Mouse (Mus musculus): ENCODE measurements around the gene Gm5129. TPM values are rescaled to one million over a fixed set of nuclear protein-coding genes. Genes with fewer than 3 reads are reported as not detected.

Gene Gm5129
- polyA plus RNA-seq, 1 experiment from 2014 or later: not detected

- no peak overlapping the region for H3K4me3 ChIP-seq
- H3K9ac ChIP-seq: no peak overlapping the region
- H3K27me3 ChIP-seq: no peaks in the 10 kb centered on the region
- H3K9me3 ChIP-seq (replicated peaks): no peaks in the 10 kb centered on the region
- H3K27ac ChIP-seq: no peak overlapping the region
- WGBS: 82% methylated on average over 2 of the region's 2 CpGs
- no peaks in the 10 kb centered on the region for H3K4me1 ChIP-seq (replicated peaks)
- no peaks in the 10 kb centered on the region for H3K36me3 ChIP-seq
- H3K4me2 ChIP-seq: no peak overlapping the region
- ATAC-seq (replicated peaks; ENCODE audit: insufficient number of reproducible peaks, insufficient read depth, low FRiP score, low read depth): no peak
Measured at GRCm38 (mm10) chr5:29725369-29725768, 10.4 kb downstream of the Gm5129 start.

GRCm38 (mm10) chr5:29721159-29721558 lies 14.6 kb downstream of the Gm5129 start:
- no peak for ATAC-seq (replicated peaks; ENCODE audit: insufficient number of reproducible peaks, insufficient read depth, low FRiP score, low read depth)

DNA sequence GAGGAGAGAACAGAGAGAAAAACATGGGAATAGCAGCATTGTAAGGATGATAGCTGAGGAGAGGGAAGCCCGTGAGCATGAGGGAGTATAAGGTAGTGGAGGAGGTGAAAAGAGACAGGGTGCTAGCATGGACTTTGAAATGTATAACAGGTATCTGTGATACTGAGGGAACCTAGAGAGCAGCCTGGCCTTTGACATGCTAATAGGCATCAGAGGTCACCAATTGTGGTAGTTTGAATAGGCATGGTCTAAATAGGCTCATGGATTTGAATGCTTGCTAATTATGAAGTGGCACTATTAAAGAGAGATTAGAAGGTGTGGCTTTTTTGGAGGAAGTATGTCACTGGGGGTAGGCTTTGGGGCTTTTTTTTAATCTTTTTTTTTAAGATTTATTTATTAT lies 22.8 kb downstream of the Gm5129 start:
- no peak for ATAC-seq (replicated peaks; ENCODE audit: insufficient number of reproducible peaks, insufficient read depth, low FRiP score, low read depth)
- H3K36me3 ChIP-seq: no peaks in the 10 kb centered on the region
- H3K4me3 ChIP-seq: no peak overlapping the region
- H3K4me1 ChIP-seq (replicated peaks): no peaks in the 10 kb centered on the region
- H3K4me2 ChIP-seq: no peak overlapping the region
- no peaks in the 10 kb centered on the region for H3K27me3 ChIP-seq
- no peak overlapping the region for H3K27ac ChIP-seq
- H3K9me3 ChIP-seq (replicated peaks): no peaks in the 10 kb centered on the region
- WGBS: 58% methylated on average over 1 of the region's 1 CpGs
- no peak overlapping the region for H3K9ac ChIP-seq

More at GRCm38 (mm10) chr5:29721159-29721558, 14.6 kb downstream of the Gm5129 start:
- H3K4me1 ChIP-seq (replicated peaks): no peaks in the 10 kb centered on the region
- no peak overlapping the region for H3K9ac ChIP-seq
- no peaks in the 10 kb centered on the region for H3K36me3 ChIP-seq
- H3K4me2 ChIP-seq: no peak overlapping the region
- H3K9me3 ChIP-seq (replicated peaks): no peaks in the 10 kb centered on the region
- WGBS: 20% methylated on average over 1 of the region's 1 CpGs
- no peak overlapping the region for H3K4me3 ChIP-seq
- no peaks in the 10 kb centered on the region for H3K27me3 ChIP-seq
- H3K27ac ChIP-seq: no peak overlapping the region

GRCm38 (mm10) chr5:29711631-29712030 lies 24.1 kb downstream of the Gm5129 start:
- H3K27ac ChIP-seq: no peak overlapping the region
- H3K4me2 ChIP-seq: no peak overlapping the region
- H3K27me3 ChIP-seq: no peaks in the 10 kb centered on the region
- H3K9ac ChIP-seq: no peak overlapping the region
- H3K36me3 ChIP-seq: no peaks in the 10 kb centered on the region
- no peak overlapping the region for H3K4me3 ChIP-seq
- ATAC-seq (replicated peaks; ENCODE audit: insufficient number of reproducible peaks, insufficient read depth, low FRiP score, low read depth): no peak
- H3K9me3 ChIP-seq (replicated peaks): no peaks in the 10 kb centered on the region
- no peaks in the 10 kb centered on the region for H3K4me1 ChIP-seq (replicated peaks)

DNA sequence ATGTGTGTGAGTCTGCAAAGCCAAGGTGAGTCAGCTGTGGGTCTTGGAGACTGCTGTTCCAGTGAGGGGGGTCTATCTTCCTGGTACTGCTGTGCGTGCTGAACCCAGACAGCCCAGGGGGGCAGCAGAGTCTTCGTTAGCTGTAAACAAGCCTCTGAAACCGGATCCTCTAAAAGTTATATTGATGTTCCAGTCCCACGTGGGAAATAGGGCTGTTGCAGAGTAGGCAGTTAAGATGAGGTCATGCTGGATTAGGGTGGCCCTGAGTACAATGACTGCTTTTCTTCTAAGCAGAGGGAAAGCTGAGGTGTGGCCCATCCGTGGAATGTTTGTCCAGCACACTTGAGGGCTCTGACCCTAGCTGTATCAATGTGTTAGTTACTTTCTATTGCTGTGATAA lies 27.5 kb downstream of the Gm5129 start:
- Histone ChIP-seq H3K27ac (no peak overlapping the region), H3K4me1 (replicated peaks) (no peaks in the 10 kb centered on the region), H3K9ac (no peak overlapping the region), H3K9me3 (replicated peaks) (no peaks in the 10 kb centered on the region), H3K4me3 (no peak overlapping the region), H3K27me3 (no peaks in the 10 kb centered on the region), H3K36me3 (no peaks in the 10 kb centered on the region), H3K4me2 (no peak overlapping the region)
- WGBS: 28% methylated on average over 5 of the region's 5 CpGs
- no peak for ATAC-seq (replicated peaks; ENCODE audit: insufficient number of reproducible peaks, insufficient read depth, low FRiP score, low read depth)

DNA sequence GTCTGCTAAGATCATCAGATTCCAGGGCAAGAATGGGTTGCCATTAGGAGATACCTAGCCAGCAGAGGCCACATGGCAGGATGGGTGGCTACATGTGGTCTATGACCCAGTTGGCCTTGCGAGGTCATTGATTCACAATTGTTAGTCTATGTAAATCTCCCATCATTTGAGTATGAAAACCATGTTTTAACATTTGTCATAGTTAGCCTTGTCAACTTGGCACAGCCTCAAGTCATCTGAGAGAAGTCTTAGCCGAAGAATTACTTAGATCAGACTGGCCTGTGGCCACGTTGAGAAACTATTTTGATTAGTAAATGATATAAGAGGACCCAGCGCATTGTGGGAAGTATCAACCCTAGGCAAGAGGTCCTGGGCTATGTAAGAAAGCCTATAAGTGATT lies 28.5 kb downstream of the Gm5129 start:
- Histone ChIP-seq H3K9ac (no peak overlapping the region), H3K4me1 (replicated peaks) (no peaks in the 10 kb centered on the region), H3K4me3 (no peak overlapping the region), H3K27ac (no peak overlapping the region), H3K36me3 (no peaks in the 10 kb centered on the region), H3K4me2 (no peak overlapping the region), H3K9me3 (replicated peaks) (no peaks in the 10 kb centered on the region), H3K27me3 (no peaks in the 10 kb centered on the region)
- no peak for ATAC-seq (replicated peaks; ENCODE audit: insufficient number of reproducible peaks, insufficient read depth, low FRiP score, low read depth)
- 72% methylated on average over 4 of the region's 4 CpGs for WGBS

- no peak overlapping the region for H3K27ac ChIP-seq
- no peaks in the 10 kb centered on the region for H3K36me3 ChIP-seq
- H3K9me3 ChIP-seq (replicated peaks): no peaks in the 10 kb centered on the region
- no peak for ATAC-seq (replicated peaks; ENCODE audit: insufficient number of reproducible peaks, insufficient read depth, low FRiP score, low read depth)
- WGBS: 70% methylated on average over 2 of the region's 2 CpGs
- no peak overlapping the region for H3K9ac ChIP-seq
- no peaks in the 10 kb centered on the region for H3K4me1 ChIP-seq (replicated peaks)
- H3K4me2 ChIP-seq: no peak overlapping the region
- H3K27me3 ChIP-seq: no peaks in the 10 kb centered on the region
- H3K4me3 ChIP-seq: no peak overlapping the region
Measured at GRCm38 (mm10) chr5:29699520-29700202, 36.1 kb downstream of the Gm5129 start.

DNA sequence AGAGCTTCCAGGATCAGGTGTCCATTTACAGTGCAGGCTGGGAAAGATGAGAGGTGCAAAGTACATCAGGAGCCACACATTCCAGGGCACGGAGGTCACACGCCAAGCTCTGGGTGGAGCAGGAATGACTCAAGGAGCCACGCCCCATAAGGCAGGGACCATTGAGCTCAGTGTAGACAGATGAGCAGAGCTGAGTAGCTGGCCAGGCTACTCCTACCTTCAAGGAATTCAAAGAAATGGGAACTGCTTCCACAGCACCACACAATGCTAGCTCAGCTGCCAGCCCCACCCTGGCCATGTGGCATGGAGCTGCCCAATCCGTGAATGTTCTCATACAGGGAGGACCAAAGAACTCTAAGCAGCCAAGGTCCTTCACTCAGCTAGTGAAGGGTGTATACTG lies 37.2 kb downstream of the Gm5129 start:
- Histone ChIP-seq H3K4me3 (no peak overlapping the region), H3K9ac (no peak overlapping the region), H3K9me3 (replicated peaks) (no peaks in the 10 kb centered on the region), H3K4me2 (no peak overlapping the region), H3K36me3 (no peaks in the 10 kb centered on the region), H3K4me1 (replicated peaks) (no peaks in the 10 kb centered on the region), H3K27ac (no peak overlapping the region), H3K27me3 (no peaks in the 10 kb centered on the region)
- ATAC-seq (replicated peaks; ENCODE audit: insufficient number of reproducible peaks, insufficient read depth, low FRiP score, low read depth): no peak
- WGBS: 79% methylated on average over 4 of the region's 4 CpGs

DNA sequence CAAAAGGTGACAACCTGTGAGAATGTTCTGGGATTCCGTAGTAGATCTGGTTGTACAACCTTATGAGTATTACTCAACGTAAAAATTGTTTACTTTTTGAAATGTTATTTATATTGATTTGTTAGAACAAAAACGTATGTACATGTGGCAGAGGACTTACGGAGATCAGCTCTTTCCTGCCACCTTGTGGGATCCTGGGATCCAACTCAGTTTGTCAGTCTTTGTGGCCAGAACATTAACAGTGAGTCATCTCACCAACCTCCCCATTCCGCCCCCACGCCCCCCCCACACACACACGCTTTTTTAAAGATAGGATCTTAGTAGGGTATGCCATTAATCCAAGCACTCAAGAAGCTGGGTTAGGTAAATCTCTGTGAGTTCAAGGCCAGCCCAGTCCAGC lies 47.4 kb downstream of the Gm5129 start:
- Histone ChIP-seq H3K36me3 (no peaks in the 10 kb centered on the region), H3K9me3 (replicated peaks) (no peaks in the 10 kb centered on the region), H3K4me1 (replicated peaks) (no peaks in the 10 kb centered on the region), H3K27ac (no peak overlapping the region), H3K4me3 (no peak overlapping the region), H3K9ac (no peak overlapping the region), H3K27me3 (no peaks in the 10 kb centered on the region), H3K4me2 (no peak overlapping the region)
- 51% methylated on average over 7 of the region's 7 CpGs for WGBS
- no peak for ATAC-seq (replicated peaks; ENCODE audit: insufficient number of reproducible peaks, insufficient read depth, low FRiP score, low read depth)

DNA sequence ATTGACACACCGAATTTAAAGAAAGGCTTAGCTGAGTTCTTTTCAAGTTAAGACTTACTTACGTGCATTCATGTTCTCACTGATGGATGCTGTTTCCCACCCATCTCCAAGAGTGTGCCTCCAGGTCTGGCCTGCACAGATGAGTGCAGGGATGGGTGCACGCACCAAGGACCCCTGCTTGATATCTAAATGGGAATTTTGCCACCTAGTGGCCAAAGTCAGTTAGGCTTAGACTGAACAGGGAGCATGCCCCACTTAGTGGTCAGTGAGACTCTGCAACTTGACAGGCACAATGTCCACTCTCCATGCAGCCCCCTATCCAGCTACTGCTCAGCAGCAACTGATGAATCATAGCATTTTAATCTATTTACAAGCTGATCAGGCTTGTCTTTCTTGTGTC lies 48.1 kb downstream of the Gm5129 start:
- ATAC-seq (replicated peaks; ENCODE audit: insufficient number of reproducible peaks, insufficient read depth, low FRiP score, low read depth): no peak
- no peak overlapping the region for H3K9ac ChIP-seq
- H3K4me3 ChIP-seq: no peak overlapping the region
- no peaks in the 10 kb centered on the region for H3K27me3 ChIP-seq
- 50% methylated on average over 3 of the region's 3 CpGs for WGBS
- no peak overlapping the region for H3K27ac ChIP-seq
- no peaks in the 10 kb centered on the region for H3K4me1 ChIP-seq (replicated peaks)
- H3K9me3 ChIP-seq (replicated peaks): no peaks in the 10 kb centered on the region
- no peaks in the 10 kb centered on the region for H3K36me3 ChIP-seq
- no peak overlapping the region for H3K4me2 ChIP-seq

Data from heart, embryonic 15.5 days (tissue).